Mouse (Mus musculus): ENCODE measurements around the gene Tapbp. TPM values are rescaled to one million over a fixed set of nuclear protein-coding genes. Genes with fewer than 3 reads are reported as not detected.
A peak's percentile ranks its signal among the peaks of the same experiment; 100 is the strongest.

The Tapbp gene
- polyA plus RNA-seq, 1 experiment from 2014 or later = 29.2 TPM

GRCm38 (mm10) chr17:33910346-33911051 is 5.2 kb upstream of the Tapbp start:
- 52% methylated on average over 11 of the region's 11 CpGs for WGBS
- Histone ChIP-seq H3K9ac (ENCODE audit: low read depth, low read length) (peak overlapping the region; percentile 91), H3K4me1 (ENCODE audit: control insufficient read depth, insufficient read depth, low read depth, low read length) (peaks cover 19% of the 10 kb centered on the region), H3K9me3 (ENCODE audit: control insufficient read depth, low read length) (no peaks in the 10 kb centered on the region), H3K36me3 (ENCODE audit: control insufficient read depth, insufficient read depth, low read length) (peaks cover 21% of the 10 kb centered on the region), H3K27ac (ENCODE audit: low read depth, low read length) (no peak overlapping the region), H3K4me3 (ENCODE audit: low read length) (peak overlapping the region; percentile 91), H3K27me3 (replicated peaks; ENCODE audit: control insufficient read depth, insufficient read depth, low read length) (no peaks in the 10 kb centered on the region), H3K4me2 (ENCODE audit: low read length) (peak overlapping the region; percentile 91)
- no peak for ATAC-seq

DNA sequence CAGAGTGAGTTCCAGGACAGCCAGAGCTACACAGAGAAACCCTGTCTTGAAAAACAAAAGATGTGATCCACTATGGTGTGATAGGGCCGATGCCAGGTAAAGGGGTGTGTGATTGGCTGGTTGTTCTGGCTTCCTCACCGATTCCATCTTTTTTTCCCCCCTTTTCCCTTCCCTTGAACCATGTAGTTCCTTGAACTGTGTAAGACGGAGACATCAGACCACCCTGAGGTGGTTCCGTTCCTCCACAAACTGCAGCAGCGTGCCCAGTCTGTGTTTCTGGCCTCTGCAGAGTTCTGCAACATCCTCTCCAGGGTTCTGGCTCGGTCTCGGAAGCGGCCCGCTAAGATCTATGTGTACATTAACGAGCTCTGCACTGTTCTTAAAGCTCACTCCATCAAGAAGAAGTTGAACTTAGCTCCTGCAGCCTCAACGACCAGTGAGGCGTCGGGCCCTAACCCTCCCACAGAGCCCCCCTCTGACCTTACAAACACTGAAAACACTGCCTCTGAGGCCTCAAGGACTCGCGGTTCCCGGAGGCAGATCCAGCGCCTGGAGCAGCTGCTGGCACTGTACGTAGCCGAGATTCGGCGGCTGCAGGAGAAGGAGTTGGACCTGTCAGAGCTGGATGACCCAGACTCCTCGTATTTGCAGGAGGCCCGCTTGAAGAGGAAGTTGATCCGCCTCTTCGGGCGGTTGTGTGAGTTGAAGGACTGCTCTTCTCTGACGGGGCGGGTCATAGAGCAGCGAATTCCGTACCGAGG is 4.5 kb upstream of the Tapbp start:
- no peaks in the 10 kb centered on the region for H3K27me3 ChIP-seq (replicated peaks; ENCODE audit: control insufficient read depth, insufficient read depth, low read length)
- H3K36me3 ChIP-seq (ENCODE audit: control insufficient read depth, insufficient read depth, low read length) = peaks cover 21% of the 10 kb centered on the region
- no peak overlapping the region for H3K4me2 ChIP-seq (ENCODE audit: low read length)
- ATAC-seq = no peak
- H3K9me3 ChIP-seq (ENCODE audit: control insufficient read depth, low read length) = no peaks in the 10 kb centered on the region
- no peak overlapping the region for H3K9ac ChIP-seq (ENCODE audit: low read depth, low read length)
- H3K4me3 ChIP-seq (ENCODE audit: low read length) = no peak overlapping the region
- 91% methylated on average over 31 of the region's 31 CpGs for WGBS
- H3K4me1 ChIP-seq (ENCODE audit: control insufficient read depth, insufficient read depth, low read depth, low read length) = peaks cover 19% of the 10 kb centered on the region
- H3K27ac ChIP-seq (ENCODE audit: low read depth, low read length) = no peak overlapping the region

DNA sequence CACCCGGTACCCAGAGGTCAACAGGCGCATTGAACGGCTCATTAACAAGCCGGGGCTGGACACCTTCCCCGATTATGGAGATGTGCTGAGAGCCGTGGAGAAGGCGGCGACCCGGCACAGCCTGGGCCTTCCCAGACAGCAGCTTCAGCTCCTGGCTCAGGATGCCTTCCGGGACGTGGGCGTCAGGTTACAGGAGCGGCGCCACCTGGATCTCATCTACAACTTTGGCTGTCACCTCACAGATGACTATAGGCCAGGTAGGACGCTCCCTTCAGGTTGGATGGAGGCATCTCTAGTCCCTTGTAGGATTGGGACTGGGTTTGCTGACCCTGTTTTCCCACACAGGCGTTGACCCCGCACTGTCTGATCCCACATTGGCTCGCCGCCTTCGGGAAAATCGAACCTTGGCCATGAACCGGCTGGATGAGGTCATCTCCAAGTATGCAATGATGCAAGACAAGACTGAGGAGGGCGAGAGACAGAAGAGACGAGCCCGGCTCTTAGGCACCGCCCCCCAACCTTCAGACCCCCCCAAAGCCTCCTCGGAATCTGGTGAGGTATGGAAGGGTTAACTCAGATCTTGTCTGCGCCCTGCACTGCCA is 3.8 kb upstream of the Tapbp start:
- Histone ChIP-seq H3K4me2 (ENCODE audit: low read length) (no peak overlapping the region), H3K4me3 (ENCODE audit: low read length) (no peak overlapping the region), H3K27me3 (replicated peaks; ENCODE audit: control insufficient read depth, insufficient read depth, low read length) (no peaks in the 10 kb centered on the region), H3K9ac (ENCODE audit: low read depth, low read length) (no peak overlapping the region), H3K9me3 (ENCODE audit: control insufficient read depth, low read length) (no peaks in the 10 kb centered on the region), H3K4me1 (ENCODE audit: control insufficient read depth, insufficient read depth, low read depth, low read length) (peaks cover 24% of the 10 kb centered on the region), H3K27ac (ENCODE audit: low read depth, low read length) (no peak overlapping the region), H3K36me3 (ENCODE audit: control insufficient read depth, insufficient read depth, low read length) (peaks cover 21% of the 10 kb centered on the region)
- 93% methylated on average over 28 of the region's 28 CpGs for WGBS
- no peak for ATAC-seq

DNA sequence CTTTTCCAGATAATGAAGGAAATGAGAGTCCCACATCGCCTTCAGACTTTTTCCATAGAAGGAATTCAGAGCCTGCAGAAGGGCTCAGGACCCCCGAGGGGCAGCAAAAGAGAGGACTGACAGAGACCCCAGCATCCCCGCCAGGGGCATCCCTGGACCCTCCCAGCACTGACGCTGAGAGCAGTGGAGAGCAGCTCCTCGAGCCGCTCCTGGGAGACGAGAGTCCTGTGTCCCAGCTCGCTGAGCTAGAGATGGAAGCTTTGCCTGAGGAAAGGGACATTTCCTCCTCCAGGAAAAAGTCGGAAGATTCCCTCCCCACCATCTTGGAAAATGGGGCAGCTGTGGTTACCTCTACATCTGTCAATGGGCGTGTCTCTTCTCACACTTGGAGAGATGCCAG is 2.4 kb upstream of the Tapbp start:
- 88% methylated on average over 10 of the region's 10 CpGs for WGBS
- H3K4me2 ChIP-seq (ENCODE audit: low read length) = no peak overlapping the region
- no peak overlapping the region for H3K4me3 ChIP-seq (ENCODE audit: low read length)
- H3K4me1 ChIP-seq (ENCODE audit: control insufficient read depth, insufficient read depth, low read depth, low read length) = peaks cover 21% of the 10 kb centered on the region
- no peak for ATAC-seq
- H3K27ac ChIP-seq (ENCODE audit: low read depth, low read length) = no peak overlapping the region
- H3K9me3 ChIP-seq (ENCODE audit: control insufficient read depth, low read length) = no peaks in the 10 kb centered on the region
- peaks cover 21% of the 10 kb centered on the region for H3K36me3 ChIP-seq (ENCODE audit: control insufficient read depth, insufficient read depth, low read length)
- no peaks in the 10 kb centered on the region for H3K27me3 ChIP-seq (replicated peaks; ENCODE audit: control insufficient read depth, insufficient read depth, low read length)
- H3K9ac ChIP-seq (ENCODE audit: low read depth, low read length) = no peak overlapping the region

DNA sequence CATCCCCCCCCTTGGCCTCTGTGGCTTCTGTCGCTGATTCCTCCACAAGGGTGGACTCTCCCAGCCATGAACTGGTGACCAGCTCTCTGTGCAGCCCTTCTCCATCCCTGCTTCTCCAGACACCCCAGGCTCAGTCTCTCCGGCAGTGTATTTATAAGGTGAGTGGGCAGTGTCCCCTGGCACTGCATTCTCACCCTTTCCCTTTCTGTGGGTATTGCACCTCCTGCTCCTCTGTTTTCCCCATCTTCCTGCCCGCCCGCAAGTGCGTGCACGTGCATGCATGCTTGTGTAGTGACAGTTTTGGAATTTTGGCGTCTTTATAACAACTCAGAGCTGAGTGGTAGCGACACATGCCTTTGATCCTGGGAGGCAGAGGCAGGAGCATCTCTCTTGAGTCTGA is 1.8 kb upstream of the Tapbp start:
- Histone ChIP-seq H3K4me3 (ENCODE audit: low read length) (no peak overlapping the region), H3K27me3 (replicated peaks; ENCODE audit: control insufficient read depth, insufficient read depth, low read length) (0 out of 2 replicates have a peak, but pooled peaks cover 3% of the 10 kb centered on the region), H3K4me2 (ENCODE audit: low read length) (no peak overlapping the region), H3K4me1 (ENCODE audit: control insufficient read depth, insufficient read depth, low read depth, low read length) (peaks cover 23% of the 10 kb centered on the region), H3K36me3 (ENCODE audit: control insufficient read depth, insufficient read depth, low read length) (peaks cover 21% of the 10 kb centered on the region), H3K9me3 (ENCODE audit: control insufficient read depth, low read length) (no peaks in the 10 kb centered on the region), H3K27ac (ENCODE audit: low read depth, low read length) (no peak overlapping the region), H3K9ac (ENCODE audit: low read depth, low read length) (no peak overlapping the region)
- ATAC-seq = no peak
- WGBS = 93% methylated on average over 8 of the region's 8 CpGs

DNA sequence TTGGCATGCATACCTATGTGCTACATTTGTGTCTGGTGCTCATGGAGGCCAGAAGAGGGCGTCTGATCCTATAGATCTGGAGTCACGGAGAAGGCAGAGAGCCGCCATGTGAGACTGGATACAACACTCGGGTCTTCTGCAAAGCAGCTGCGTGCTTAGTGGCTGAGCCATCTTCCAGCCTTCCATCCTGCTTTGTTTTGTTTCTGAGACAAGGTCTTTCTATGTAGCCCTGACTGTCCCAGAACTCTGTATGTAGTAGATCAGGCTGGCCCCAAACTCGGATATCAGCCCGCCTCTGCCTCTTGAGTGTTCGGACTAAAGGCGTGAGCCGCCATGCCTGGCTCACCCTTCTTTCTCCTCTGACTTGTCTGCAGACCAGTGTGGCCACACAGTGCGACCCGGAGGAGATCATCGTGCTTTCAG is 719 bp upstream of the Tapbp start:
- WGBS = 66% methylated on average over 13 of the region's 13 CpGs
- Histone ChIP-seq H3K27me3 (replicated peaks; ENCODE audit: control insufficient read depth, insufficient read depth, low read length) (0 out of 2 replicates have a peak, but pooled peaks cover 3% of the 10 kb centered on the region), H3K27ac (ENCODE audit: low read depth, low read length) (no peak overlapping the region), H3K9me3 (ENCODE audit: control insufficient read depth, low read length) (no peaks in the 10 kb centered on the region), H3K4me3 (ENCODE audit: low read length) (no peak overlapping the region; the same call in 1 of the 2 replicates), H3K36me3 (ENCODE audit: control insufficient read depth, insufficient read depth, low read length) (peaks cover 21% of the 10 kb centered on the region), H3K4me2 (ENCODE audit: low read length) (peak overlapping the region; percentile 57), H3K4me1 (ENCODE audit: control insufficient read depth, insufficient read depth, low read depth, low read length) (peaks cover 31% of the 10 kb centered on the region), H3K9ac (ENCODE audit: low read depth, low read length) (no peak overlapping the region)
- ATAC-seq = no peak

DNA sequence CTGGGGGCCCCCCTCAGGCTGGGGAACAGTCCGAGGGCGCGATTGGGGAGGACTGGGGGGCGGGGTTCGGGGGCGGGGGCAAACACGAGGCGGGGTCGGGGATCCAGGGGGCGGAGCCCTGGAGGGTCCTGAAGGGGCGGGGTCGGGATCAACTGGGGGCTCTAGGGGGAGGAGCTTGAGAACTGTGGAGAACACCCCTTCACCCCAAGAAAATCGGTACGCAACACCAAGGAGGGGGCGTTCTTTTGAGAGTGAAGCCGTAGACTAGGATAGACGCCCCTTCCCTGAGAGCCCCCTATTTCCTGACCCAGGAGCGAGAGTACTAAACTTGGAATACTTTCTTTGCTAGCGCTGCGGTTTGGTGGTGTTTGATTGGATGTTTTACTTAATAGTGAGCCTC is 595 bp downstream of the Tapbp start:
- no peaks in the 10 kb centered on the region for H3K9me3 ChIP-seq (ENCODE audit: control insufficient read depth, low read length)
- under 1% methylated on average over 20 of the region's 20 CpGs for WGBS
- peak overlapping the region; percentile 87 for H3K27ac ChIP-seq (ENCODE audit: low read depth, low read length)
- H3K27me3 ChIP-seq (replicated peaks; ENCODE audit: control insufficient read depth, insufficient read depth, low read length) = 0 out of 2 replicates have a peak, but pooled peaks cover 3% of the 10 kb centered on the region
- peaks cover 21% of the 10 kb centered on the region for H3K36me3 ChIP-seq (ENCODE audit: control insufficient read depth, insufficient read depth, low read length)
- H3K4me3 ChIP-seq (ENCODE audit: low read length) = peak overlapping the region; percentile 60
- ATAC-seq = peak; percentile 2
- peak overlapping the region; percentile 75 for H3K9ac ChIP-seq (ENCODE audit: low read depth, low read length)
- peaks cover 30% of the 10 kb centered on the region for H3K4me1 ChIP-seq (ENCODE audit: control insufficient read depth, insufficient read depth, low read depth, low read length)
- peak overlapping the region; percentile 57 for H3K4me2 ChIP-seq (ENCODE audit: low read length)

DNA sequence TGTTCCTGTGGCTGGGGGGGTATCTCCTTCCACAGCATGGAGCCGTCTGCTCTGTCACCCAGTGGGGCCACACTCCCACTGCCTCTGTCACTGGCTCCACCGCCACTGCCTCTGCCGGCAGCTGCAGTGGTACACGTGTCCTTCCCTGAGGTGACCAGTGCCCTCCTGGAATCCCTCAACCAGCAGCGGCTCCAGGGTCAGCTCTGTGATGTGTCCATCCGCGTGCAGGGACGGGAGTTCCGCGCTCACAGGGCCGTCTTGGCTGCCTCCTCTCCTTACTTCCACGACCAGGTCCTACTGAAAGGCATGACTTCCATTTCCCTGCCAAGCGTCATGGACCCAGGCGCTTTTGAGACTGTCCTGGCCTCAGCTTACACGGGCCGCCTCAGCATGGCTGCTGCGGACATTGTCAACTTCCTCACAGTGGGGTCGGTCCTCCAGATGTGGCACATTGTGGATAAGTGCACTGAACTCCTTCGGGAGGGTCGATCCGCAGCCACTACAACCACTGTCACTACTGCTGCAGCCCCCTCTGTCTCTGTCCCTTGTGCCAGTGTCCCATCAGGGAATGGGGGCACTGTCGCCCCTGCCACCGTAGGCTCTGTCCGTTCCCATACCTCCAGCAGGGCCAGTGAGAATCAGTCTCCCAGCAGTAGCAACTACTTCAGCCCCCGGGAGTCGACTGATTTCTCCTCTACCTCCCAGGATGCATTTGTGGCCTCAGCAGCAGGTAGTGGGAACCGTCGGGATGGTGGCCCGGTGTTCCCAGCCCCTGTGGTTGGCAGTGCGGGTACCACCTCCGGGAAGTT is 1.4 kb downstream of the Tapbp start:
- Histone ChIP-seq H3K9me3 (ENCODE audit: control insufficient read depth, low read length) (no peaks in the 10 kb centered on the region), H3K4me2 (ENCODE audit: low read length) (peak overlapping the region; percentile 57), H3K4me3 (ENCODE audit: low read length) (peak overlapping the region; percentile 60), H3K27me3 (replicated peaks; ENCODE audit: control insufficient read depth, insufficient read depth, low read length) (0 out of 2 replicates have a peak, but pooled peaks cover 3% of the 10 kb centered on the region), H3K9ac (ENCODE audit: low read depth, low read length) (peak overlapping the region; percentile 75), H3K27ac (ENCODE audit: low read depth, low read length) (no peak overlapping the region), H3K36me3 (ENCODE audit: control insufficient read depth, insufficient read depth, low read length) (peaks cover 19% of the 10 kb centered on the region), H3K4me1 (ENCODE audit: control insufficient read depth, insufficient read depth, low read depth, low read length) (peaks cover 30% of the 10 kb centered on the region)
- WGBS = 70% methylated on average over 31 of the region's 31 CpGs
- ATAC-seq = no peak
